Mouse (Mus musculus): ENCODE measurements at regions not wholly inside any gene's neighbourhood (a gene's known extent, or its start where the extent isn't known, plus 50 kb on each side); places are given as distances from the start of the nearest gene placed in this dataset.

DNA sequence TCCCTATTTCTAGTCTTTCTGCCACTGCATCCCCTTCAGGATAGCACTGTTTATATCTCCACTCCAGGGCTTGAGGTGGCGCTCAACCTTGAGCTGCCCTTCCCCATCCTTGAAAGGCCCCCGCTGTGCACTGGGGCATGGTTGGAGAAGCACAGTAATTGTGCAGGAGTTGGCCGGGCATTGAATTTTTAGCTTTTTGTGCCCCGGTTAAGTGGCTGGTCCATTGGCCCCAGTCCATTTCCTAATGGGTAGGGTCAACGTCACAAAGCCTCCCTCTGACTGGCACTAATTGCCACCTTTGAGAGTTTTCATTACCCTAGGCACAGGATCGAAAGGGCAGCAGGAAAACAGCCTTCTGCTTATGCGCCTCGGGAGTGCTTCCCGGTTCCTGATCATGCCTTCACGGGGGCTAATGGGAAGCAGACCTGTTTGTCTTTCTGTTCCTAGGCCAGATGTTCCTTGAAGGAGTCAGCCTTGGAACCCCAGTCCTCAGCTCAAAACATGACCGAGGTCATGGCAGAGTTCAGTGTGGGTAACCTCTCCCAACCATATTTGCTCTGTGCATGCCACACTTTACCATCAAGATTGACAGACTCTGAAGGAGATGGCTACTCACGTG is 80.5 kb upstream of the Ankrd55 start:
- Histone ChIP-seq H3K79me2 (ENCODE audit: control insufficient read depth, insufficient read depth) (no peaks in the 10 kb centered on the region), H3K4me3 (ENCODE audit: insufficient read depth, poor library complexity, severe bottlenecking) (no peak overlapping the region), H3ac (ENCODE audit: control insufficient read depth, insufficient read length, low read depth) (no peak overlapping the region), H3K79me3 (ENCODE audit: low read depth) (no peaks in the 10 kb centered on the region), H3K36me3 (ENCODE audit: control insufficient read depth, insufficient read depth) (no peaks in the 10 kb centered on the region), H3K27me3 (ENCODE audit: control insufficient read depth, insufficient read depth, insufficient read length) (no peaks in the 10 kb centered on the region)
- TF ChIP-seq CEBPB (IDR thresholded peaks at IDR 0.05; ENCODE audit: low read depth) = no peak
- TF ChIP-seq USF1 (IDR thresholded peaks at IDR 0.05; ENCODE audit: low read depth) = no peak
- no peak for TF ChIP-seq FOSL1 (IDR thresholded peaks at IDR 0.05; ENCODE audit: insufficient read depth, low read length, poor library complexity, severe bottlenecking)
- no peak for TF ChIP-seq CTCF (IDR thresholded peaks at IDR 0.05; ENCODE audit: control insufficient read depth, insufficient read depth, insufficient read length)
- TF ChIP-seq MAX (IDR thresholded peaks at IDR 0.05) = no peak
- TF ChIP-seq MYOD1 (IDR thresholded peaks at IDR 0.05; ENCODE audit: control insufficient read depth, insufficient read length, low read depth) = no peak
- TF ChIP-seq MYOG (IDR thresholded peaks at IDR 0.05; ENCODE audit: control insufficient read depth, extremely low read depth, insufficient read length) = no peak

DNA sequence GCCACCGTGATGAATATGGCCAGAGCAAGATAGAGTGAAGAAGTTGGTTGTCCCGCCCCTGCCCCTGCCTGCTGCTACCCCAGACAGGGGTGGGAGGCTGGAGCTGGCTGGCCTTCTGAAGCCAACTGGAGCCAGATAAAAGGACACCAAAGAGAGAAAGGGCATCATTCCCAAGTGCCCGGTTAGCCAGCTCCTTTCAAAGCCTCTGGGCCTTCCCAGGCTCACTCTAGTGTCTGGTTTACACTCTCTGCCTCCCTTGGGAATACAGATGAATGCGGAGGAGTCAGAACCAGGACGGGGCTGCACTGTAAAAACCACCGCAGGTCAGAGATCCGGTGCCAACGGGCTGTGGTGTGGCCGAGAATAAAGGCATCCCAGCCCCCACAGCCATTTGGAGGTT is 76.4 kb upstream of the Ankrd55 start:
- no peaks in the 10 kb centered on the region for H3K79me3 ChIP-seq (ENCODE audit: low read depth)
- H3K4me3 ChIP-seq (ENCODE audit: insufficient read depth, poor library complexity, severe bottlenecking) = no peak overlapping the region
- no peak overlapping the region for H3ac ChIP-seq (ENCODE audit: control insufficient read depth, insufficient read length, low read depth)
- H3K79me2 ChIP-seq (ENCODE audit: control insufficient read depth, insufficient read depth) = no peaks in the 10 kb centered on the region
- H3K27me3 ChIP-seq (ENCODE audit: control insufficient read depth, insufficient read depth, insufficient read length) = no peaks in the 10 kb centered on the region
- TF ChIP-seq MYOG (IDR thresholded peaks at IDR 0.05; ENCODE audit: control insufficient read depth, extremely low read depth, insufficient read length) = no peak
- TF ChIP-seq CEBPB (IDR thresholded peaks at IDR 0.05; ENCODE audit: low read depth) = no peak
- TF ChIP-seq MAX (IDR thresholded peaks at IDR 0.05) = no peak
- TF ChIP-seq FOSL1 (IDR thresholded peaks at IDR 0.05; ENCODE audit: insufficient read depth, low read length, poor library complexity, severe bottlenecking) = no peak
- no peak for TF ChIP-seq CTCF (IDR thresholded peaks at IDR 0.05; ENCODE audit: control insufficient read depth, insufficient read depth, insufficient read length)
- TF ChIP-seq USF1 (IDR thresholded peaks at IDR 0.05; ENCODE audit: low read depth) = no peak
- no peaks in the 10 kb centered on the region for H3K36me3 ChIP-seq (ENCODE audit: control insufficient read depth, insufficient read depth)

DNA sequence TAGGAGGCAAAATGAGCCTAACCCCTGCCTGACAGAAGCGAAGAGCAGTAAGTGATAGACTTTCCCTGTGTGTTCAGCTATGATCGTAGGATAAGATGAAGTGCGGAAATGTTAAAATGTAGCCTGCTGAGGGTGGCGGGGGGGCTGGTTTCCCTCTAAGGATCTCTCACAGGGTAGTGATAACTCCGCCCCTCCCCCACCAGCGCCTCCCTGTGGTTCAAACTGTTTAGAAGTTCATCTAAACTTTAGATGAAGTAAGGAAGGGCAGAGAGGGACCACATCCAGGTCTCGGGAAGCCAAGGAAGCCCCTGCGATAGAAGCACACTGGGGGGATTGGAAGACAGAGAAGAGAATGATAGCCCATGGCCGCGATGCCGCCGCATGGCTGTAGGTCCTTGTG is 75.9 kb upstream of the Ankrd55 start:
- no peak overlapping the region for H3K4me3 ChIP-seq (ENCODE audit: insufficient read depth, poor library complexity, severe bottlenecking)

DNA sequence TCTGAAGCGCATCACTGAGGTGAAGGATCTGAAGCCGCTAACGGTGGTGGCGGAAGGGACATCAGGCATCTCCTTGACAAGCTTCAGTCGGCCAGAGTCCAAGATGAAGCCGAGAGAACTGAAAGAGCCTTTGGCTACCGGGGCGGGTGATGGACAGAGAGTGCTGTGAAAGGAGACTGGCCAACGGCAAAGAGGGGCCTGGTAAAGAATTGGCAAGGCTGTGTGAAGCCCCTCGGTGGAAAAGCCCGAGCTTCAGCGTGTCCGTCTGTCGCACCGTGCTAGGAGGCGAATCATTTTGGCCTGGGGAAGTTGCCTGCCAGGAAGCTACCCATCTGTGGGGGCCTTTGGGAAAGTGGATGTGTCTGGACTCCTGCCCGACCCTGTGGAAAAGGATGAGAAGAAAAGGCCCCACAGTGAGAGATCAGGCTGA is 74.6 kb upstream of the Ankrd55 start:
- H3K27me3 ChIP-seq (ENCODE audit: control insufficient read depth, insufficient read depth, insufficient read length) = no peaks in the 10 kb centered on the region
- H3K79me3 ChIP-seq (ENCODE audit: low read depth) = no peaks in the 10 kb centered on the region
- no peak overlapping the region for H3K4me3 ChIP-seq (ENCODE audit: insufficient read depth, poor library complexity, severe bottlenecking)
- no peak overlapping the region for H3ac ChIP-seq (ENCODE audit: control insufficient read depth, insufficient read length, low read depth)
- no peaks in the 10 kb centered on the region for H3K36me3 ChIP-seq (ENCODE audit: control insufficient read depth, insufficient read depth)
- TF ChIP-seq FOSL1 (IDR thresholded peaks at IDR 0.05; ENCODE audit: insufficient read depth, low read length, poor library complexity, severe bottlenecking) (no peak), MAX (IDR thresholded peaks at IDR 0.05) (no peak), MYOG (IDR thresholded peaks at IDR 0.05; ENCODE audit: control insufficient read depth, extremely low read depth, insufficient read length) (no peak), MYOD1 (IDR thresholded peaks at IDR 0.05; ENCODE audit: control insufficient read depth, insufficient read length, low read depth) (no peak), CEBPB (IDR thresholded peaks at IDR 0.05; ENCODE audit: low read depth) (no peak), CTCF (IDR thresholded peaks at IDR 0.05; ENCODE audit: control insufficient read depth, insufficient read depth, insufficient read length) (no peak), USF1 (IDR thresholded peaks at IDR 0.05; ENCODE audit: low read depth) (no peak)
- H3K79me2 ChIP-seq (ENCODE audit: control insufficient read depth, insufficient read depth) = no peaks in the 10 kb centered on the region

More for the DNA sequence above, 75.9 kb upstream of the Ankrd55 start:
- Histone ChIP-seq H3ac (ENCODE audit: control insufficient read depth, insufficient read length, low read depth) (no peak overlapping the region), H3K36me3 (ENCODE audit: control insufficient read depth, insufficient read depth) (no peaks in the 10 kb centered on the region), H3K79me3 (ENCODE audit: low read depth) (no peaks in the 10 kb centered on the region), H3K79me2 (ENCODE audit: control insufficient read depth, insufficient read depth) (no peaks in the 10 kb centered on the region), H3K27me3 (ENCODE audit: control insufficient read depth, insufficient read depth, insufficient read length) (no peaks in the 10 kb centered on the region)
- TF ChIP-seq CEBPB (IDR thresholded peaks at IDR 0.05; ENCODE audit: low read depth) (no peak), MYOD1 (IDR thresholded peaks at IDR 0.05; ENCODE audit: control insufficient read depth, insufficient read length, low read depth) (no peak), CTCF (IDR thresholded peaks at IDR 0.05; ENCODE audit: control insufficient read depth, insufficient read depth, insufficient read length) (no peak), USF1 (IDR thresholded peaks at IDR 0.05; ENCODE audit: low read depth) (no peak), MYOG (IDR thresholded peaks at IDR 0.05; ENCODE audit: control insufficient read depth, extremely low read depth, insufficient read length) (no peak)

DNA sequence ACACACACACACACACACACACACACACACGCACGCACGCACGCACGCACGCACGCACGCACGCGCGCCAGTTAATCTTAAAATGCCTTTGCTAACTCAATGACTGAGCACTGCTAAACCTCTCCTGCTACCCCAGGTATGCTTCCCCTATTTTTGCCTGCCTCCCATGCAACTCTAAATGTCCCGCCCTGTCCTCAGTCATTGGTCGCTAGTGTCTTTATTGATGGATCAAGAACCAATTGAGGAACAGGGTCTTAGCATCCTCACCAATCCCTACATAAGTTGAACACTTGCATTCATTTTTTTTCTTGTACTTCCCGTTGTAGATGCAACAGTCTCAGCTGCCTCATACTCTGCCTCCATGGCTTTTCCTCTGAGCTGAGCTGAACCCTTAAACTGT is 72.2 kb upstream of the Ankrd55 start:
- no peak for TF ChIP-seq MYOG (IDR thresholded peaks at IDR 0.05; ENCODE audit: control insufficient read depth, extremely low read depth, insufficient read length)
- TF ChIP-seq CTCF (IDR thresholded peaks at IDR 0.05; ENCODE audit: control insufficient read depth, insufficient read depth, insufficient read length) = no peak
- TF ChIP-seq USF1 (IDR thresholded peaks at IDR 0.05; ENCODE audit: low read depth) = no peak
- TF ChIP-seq FOSL1 (IDR thresholded peaks at IDR 0.05; ENCODE audit: insufficient read depth, low read length, poor library complexity, severe bottlenecking) = no peak
- no peak for TF ChIP-seq MYOD1 (IDR thresholded peaks at IDR 0.05; ENCODE audit: control insufficient read depth, insufficient read length, low read depth)
- no peak for TF ChIP-seq MAX (IDR thresholded peaks at IDR 0.05)
- TF ChIP-seq CEBPB (IDR thresholded peaks at IDR 0.05; ENCODE audit: low read depth) = no peak
- H3K79me3 ChIP-seq (ENCODE audit: low read depth) = no peaks in the 10 kb centered on the region
- H3K27me3 ChIP-seq (ENCODE audit: control insufficient read depth, insufficient read depth, insufficient read length) = no peaks in the 10 kb centered on the region
- H3K79me2 ChIP-seq (ENCODE audit: control insufficient read depth, insufficient read depth) = no peaks in the 10 kb centered on the region
- no peak overlapping the region for H3ac ChIP-seq (ENCODE audit: control insufficient read depth, insufficient read length, low read depth)
- H3K4me3 ChIP-seq (ENCODE audit: insufficient read depth, poor library complexity, severe bottlenecking) = no peak overlapping the region
- no peaks in the 10 kb centered on the region for H3K36me3 ChIP-seq (ENCODE audit: control insufficient read depth, insufficient read depth)

DNA sequence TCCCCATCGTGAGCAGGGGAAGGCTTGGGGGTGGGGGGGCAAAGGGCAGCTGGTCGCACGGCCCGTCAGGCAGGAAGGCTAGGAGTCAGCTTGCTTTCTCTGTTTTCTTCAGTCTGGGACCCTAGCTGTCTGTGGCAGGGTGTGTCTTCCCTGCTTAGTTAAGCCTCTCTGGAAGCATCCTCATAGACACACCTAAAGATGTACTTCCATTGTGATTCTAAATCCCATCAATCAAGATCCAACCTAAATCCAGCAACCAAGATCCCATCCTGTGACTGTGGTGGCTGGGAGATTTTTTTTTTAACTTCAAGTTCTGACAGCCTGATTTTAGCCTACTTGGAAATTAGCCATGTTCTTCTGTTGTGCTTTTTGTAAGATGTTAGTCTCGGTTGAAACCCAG is 69.9 kb upstream of the Ankrd55 start:
- Histone ChIP-seq H3K79me3 (ENCODE audit: low read depth) (no peaks in the 10 kb centered on the region), H3K4me3 (ENCODE audit: insufficient read depth, poor library complexity, severe bottlenecking) (no peak overlapping the region), H3ac (ENCODE audit: control insufficient read depth, insufficient read length, low read depth) (no peak overlapping the region), H3K36me3 (ENCODE audit: control insufficient read depth, insufficient read depth) (no peaks in the 10 kb centered on the region), H3K27me3 (ENCODE audit: control insufficient read depth, insufficient read depth, insufficient read length) (no peaks in the 10 kb centered on the region), H3K79me2 (ENCODE audit: control insufficient read depth, insufficient read depth) (no peaks in the 10 kb centered on the region)
- TF ChIP-seq MYOG (IDR thresholded peaks at IDR 0.05; ENCODE audit: control insufficient read depth, extremely low read depth, insufficient read length) (no peak), MYOD1 (IDR thresholded peaks at IDR 0.05; ENCODE audit: control insufficient read depth, insufficient read length, low read depth) (no peak), CTCF (IDR thresholded peaks at IDR 0.05; ENCODE audit: control insufficient read depth, insufficient read depth, insufficient read length) (no peak), CEBPB (IDR thresholded peaks at IDR 0.05; ENCODE audit: low read depth) (no peak), MAX (IDR thresholded peaks at IDR 0.05) (no peak), USF1 (IDR thresholded peaks at IDR 0.05; ENCODE audit: low read depth) (no peak)
